Mouse (Mus musculus) small intestine, adult 2 months (tissue): ENCODE measurements around the gene Oas1h.
"Not testable (repeated sequence)": the region's sequence is repeated elsewhere in the genome, so short reads cannot be mapped to it uniquely, and the experiment has no call there.

Experiments
- CTCF ChIP-seq: fragments of 200-500 bp; IDR thresholded peaks from 2 replicates; pipeline ENCODE4 v1.5.1; 2012; ENCODE audit warnings: low read depth, mild to moderate bottlenecking, control low read depth, inconsistent platforms, low read length, moderate library complexity, mixed read lengths; ENCODE audit not compliant: insufficient replicate concordance, insufficient read length; ENCODE audit errors: extremely low read depth
- POLR2A ChIP-seq: fragments of 200-500 bp; IDR thresholded peaks from 2 replicates; pipeline ENCODE4 v1.6.1; 2012; ENCODE audit warnings: low read depth, mild to moderate bottlenecking, control low read depth, inconsistent platforms, low read length, moderate library complexity

GRCm38 (mm10) chr5:120878803-120879202 is 17.6 kb downstream of the Oas1h start:
- TF ChIP-seq POLR2A, CTCF: not testable (repeated sequence)
